21 mouse cellular contexts compared by ENCODE assay signal in the genomic region with DNA sequence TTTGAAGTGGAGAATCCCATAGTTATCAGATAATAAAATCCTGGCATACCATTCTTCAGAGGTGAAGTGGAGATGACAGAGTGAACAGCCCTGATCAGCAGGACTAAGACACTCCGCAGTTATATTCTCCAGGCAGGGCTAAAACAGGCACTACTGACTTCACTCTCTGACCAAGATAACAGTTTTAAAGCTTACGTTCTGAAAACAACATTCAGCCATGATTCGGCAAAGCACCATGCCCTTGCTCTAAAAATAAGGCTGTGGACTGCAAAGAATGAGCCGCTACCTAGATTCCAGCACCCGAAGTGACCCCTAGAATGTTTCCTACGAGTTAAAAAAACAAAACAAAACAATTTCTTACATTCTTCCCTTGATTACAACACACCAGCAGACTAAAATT. TPM values are rescaled to one million over a fixed set of nuclear protein-coding genes. Genes with fewer than 3 reads are reported as not detected.
DNase-seq lines count a peak whose midpoint lies in the region; ATAC-seq and TF ChIP-seq lines count a peak whose summit lies in the region.
"Had no signal": no experiment of that assay in that cellular context is flagged by ENCODE, and none has a peak within 500 bp of the region (broad histone marks: within the 10 kb centered on the region; RNA-seq: fewer than 3 reads in every experiment).

No protein-coding gene starts in this region.

- H3K4me2 ChIP-seq in kidney, postnatal 0 days (ENCODE audit: low read length), result peak overlapping the region; percentile 28
- H3K4me2 ChIP-seq in heart, embryonic 15.5 days, result peak overlapping the region; percentile 37
- H3K4me2 ChIP-seq: forebrain, embryonic 13.5 days; hindbrain, embryonic 14.5 days; liver, embryonic 15.5 days; midbrain, embryonic 11.5 days had no signal

- H3K27ac ChIP-seq in gastrocnemius, adult 2 months, result peak overlapping the region; percentile 100
- peak overlapping the region; percentile 58 for H3K27ac ChIP-seq in kidney, postnatal 0 days
- peak overlapping the region; percentile 82 for H3K27ac ChIP-seq in heart, embryonic 15.5 days
- H3K27ac ChIP-seq: forebrain, embryonic 13.5 days; hindbrain, embryonic 14.5 days; limb, embryonic 13.5 days; liver, embryonic 15.5 days had no signal

- TF ChIP-seq CTCF in gastrocnemius, adult 2 months (IDR thresholded peaks at IDR 0.05), result no peak
- TF ChIP-seq CTCF in kidney, postnatal 0 days (IDR thresholded peaks at IDR 0.05; ENCODE audit: low read depth), result no peak

- H3K27me3 ChIP-seq in kidney, postnatal 0 days (ENCODE audit: insufficient read depth, low read length), result no peaks in the 10 kb centered on the region
- no peaks in the 10 kb centered on the region for H3K27me3 ChIP-seq in heart, embryonic 15.5 days
- H3K27me3 ChIP-seq: forebrain, embryonic 13.5 days; limb, embryonic 13.5 days; liver, embryonic 15.5 days had no signal

- DNase-seq in gastrocnemius, adult 2 months, result peak; percentile 16
- no peak for DNase-seq in gastrocnemius, postnatal 10 days
- peak; percentile 41 for DNase-seq in kidney, postnatal 0 days (ENCODE audit: low spot score)
- DNase-seq in kidney, postnatal 10 days, result no peak
- DNase-seq in Muller cell, postnatal 12 days (ENCODE audit: inconsistent ontology term), result peak; percentile 40
- DNase-seq in layer of hippocampus, postnatal 25 days (ENCODE audit: extremely low spot score in 1 of 2, low spot score in 1 of 2), result no peak
- DNase-seq in MN1 (ENCODE audit: low spot score), result no peak
- DNase-seq: adrenal gland, postnatal 36 days; cerebellum, adult 2 months; cerebellum, postnatal 36 days; gastrocnemius, postnatal 25 days; kidney, postnatal 36 days; right cerebral cortex, postnatal 4 days had no signal

- H3K9ac ChIP-seq in kidney, postnatal 0 days (ENCODE audit: low read depth, low read length), result no peak overlapping the region
- peak overlapping the region; percentile 24 for H3K9ac ChIP-seq in heart, embryonic 15.5 days
- H3K9ac ChIP-seq: forebrain, embryonic 13.5 days; hindbrain, embryonic 14.5 days; limb, embryonic 13.5 days; liver, embryonic 15.5 days had no signal

- 55% methylated on average over 6 of the region's 6 CpGs for WGBS in kidney, postnatal 0 days
- WGBS in heart, embryonic 15.5 days, result 23% methylated on average over 6 of the region's 6 CpGs

- intact Hi-C loops in gastrocnemius, adult 2 months (cut with DNase I), result no loop called here

- 0 out of 2 replicates have a peak, but pooled peaks cover 16% of the 10 kb centered on the region for H3K4me1 ChIP-seq in kidney, postnatal 0 days (replicated peaks; ENCODE audit: insufficient read depth, low read length)
- peaks cover 58% of the 10 kb centered on the region for H3K4me1 ChIP-seq in heart, embryonic 15.5 days (replicated peaks)

- no peak for ATAC-seq in kidney, postnatal 0 days (replicated peaks; ENCODE audit: low FRiP score, low read depth)
- ATAC-seq in heart, embryonic 15.5 days (replicated peaks; ENCODE audit: insufficient number of reproducible peaks, insufficient read depth, low FRiP score, low read depth), result no peak
- ATAC-seq: CD4-positive, CD25-positive, alpha-beta regulatory T cell, adult 4 months; forebrain, embryonic 13.5 days had no signal

- peaks cover 17% of the 10 kb centered on the region for H3K36me3 ChIP-seq in kidney, postnatal 0 days (ENCODE audit: insufficient read depth, low read length)
- H3K36me3 ChIP-seq in heart, embryonic 15.5 days, result peaks cover 16% of the 10 kb centered on the region

- H3K4me3 ChIP-seq in gastrocnemius, adult 2 months, result peak overlapping the region; percentile 56
- H3K4me3 ChIP-seq in kidney, postnatal 0 days (replicated peaks; ENCODE audit: low read depth, low read length), result no peak overlapping the region
- H3K4me3 ChIP-seq in heart, embryonic 15.5 days, result peak overlapping the region; percentile 25
- H3K4me3 ChIP-seq: forebrain, embryonic 13.5 days; limb, embryonic 13.5 days; liver, embryonic 15.5 days had no signal

- H3K9me3 ChIP-seq in kidney, postnatal 0 days (replicated peaks; ENCODE audit: low read length), result no peaks in the 10 kb centered on the region
- no peaks in the 10 kb centered on the region for H3K9me3 ChIP-seq in heart, embryonic 15.5 days (replicated peaks)
- H3K9me3 ChIP-seq: forebrain, embryonic 13.5 days; G1E; limb, embryonic 13.5 days; liver, embryonic 15.5 days had no signal

RNA-seq across cellular contexts. Expression of a gene that starts 4.6 kb away (rescaled TPM):
- 1,000 to 10,000 TPM; 1,223 to 1,379 TPM for total RNA-seq in gastrocnemius, adult 2 months (2021)
- 1,000 to 10,000 TPM; 1,013 to 1,104 TPM for total RNA-seq in gastrocnemius, postnatal 10 days (2021)
- 2.8 and 3.0 TPM in 2 replicates for polyA plus RNA-seq in kidney, postnatal 0 days (2015; fragmentation: Nextera tagmentation; extraction: Ambion mirVana)
- polyA plus RNA-seq in heart, embryonic 15.5 days (2015; fragmentation: Nextera tagmentation; extraction: Ambion mirVana), result 164 and 185 TPM in 2 replicates
- total RNA-seq in layer of hippocampus, postnatal 25 days (2021), result 1 to 10 TPM; 1.9 to 3.3 TPM

RNA-seq across cellular contexts. Expression of a gene that starts 4.8 kb away (rescaled TPM):
- 100 to 1,000 TPM; 301 to 553 TPM for total RNA-seq in gastrocnemius, adult 2 months (2021)
- 100 to 1,000 TPM; 650 to 696 TPM for total RNA-seq in gastrocnemius, postnatal 10 days (2021)
- 852 and 897 TPM in 2 replicates for polyA plus RNA-seq in kidney, postnatal 0 days (2015; fragmentation: Nextera tagmentation; extraction: Ambion mirVana)
- polyA plus RNA-seq in heart, embryonic 15.5 days (2015; fragmentation: Nextera tagmentation; extraction: Ambion mirVana), result 619 and 705 TPM in 2 replicates
- 10 to 100 TPM; 36.2 to 42.4 TPM for total RNA-seq in layer of hippocampus, postnatal 25 days (2021)

Comparison
In these comparisons a context has a peak if more than half of its experiments do, and no peak if none do; other contexts are left out.
1. DNase-seq: peak in gastrocnemius, adult 2 months (single experiment), kidney, postnatal 0 days (single experiment) and Muller cell, postnatal 12 days (single experiment); none in gastrocnemius, postnatal 10 days (single experiment), kidney, postnatal 10 days (single experiment), layer of hippocampus, postnatal 25 days (0 of 2) and MN1 (single experiment).
2. RNA of a gene that starts 4.6 kb away (total RNA-seq): 1,223 to 1,379 TPM in gastrocnemius, adult 2 months and 1,013 to 1,104 TPM in gastrocnemius, postnatal 10 days; 1.9 to 3.3 TPM in layer of hippocampus, postnatal 25 days; every median in the first group is over 100 times any median in the second.
3. RNA of a gene that starts 4.8 kb away (total RNA-seq): 650 to 696 TPM in gastrocnemius, postnatal 10 days and 301 to 553 TPM in gastrocnemius, adult 2 months; 36.2 to 42.4 TPM in layer of hippocampus, postnatal 25 days; every median in the first group is over 4 times any median in the second.
4. Peak in every context shown above with its lines, with median percentiles within 50 percentile points of each other: H3K27ac ChIP-seq.